Mouse (Mus musculus) liver, embryonic 12.5 days (tissue): ENCODE data around the gene Olfr710. TPM values are rescaled to one million over a fixed set of nuclear protein-coding genes. Genes with fewer than 3 reads are reported as not detected.
"Not testable (repeated sequence)": the region's sequence is repeated elsewhere in the genome, so short reads cannot be mapped to it uniquely, and the experiment has no call there.

Experiments used
- ATAC-seq: fragments of 200-750 bp; cut with Nextera tagmentation; 2 replicates; pipeline ENCODE4 v1.8.0; 2017; ENCODE audit warnings: moderate number of reproducible peaks, mild to moderate bottlenecking, moderate library complexity
- H3K27ac ChIP-seq: fragments of 300-500 bp; sonication (generic); 2 replicates; pipeline ENCODE4 v1.5.1; 2016; ENCODE audit warnings: mild to moderate bottlenecking
- H3K27me3 ChIP-seq: fragments of 300-500 bp; sonication (generic); replicated peaks from 2 replicates; pipeline ENCODE4 v1.6.1; 2016; ENCODE audit warnings: mild to moderate bottlenecking, moderate library complexity
- H3K36me3 ChIP-seq: fragments of 300-500 bp; sonication (generic); 2 replicates; pipeline ENCODE4 v1.6.1; 2016; ENCODE audit warnings: mild to moderate bottlenecking, moderate library complexity
- H3K4me1 ChIP-seq: fragments of 300-500 bp; sonication (generic); 2 replicates; pipeline ENCODE4 v1.6.1; 2016
- H3K4me2 ChIP-seq: fragments of 300-500 bp; sonication (generic); 2 replicates; pipeline ENCODE4 v1.6.1; 2016; ENCODE audit warnings: mild to moderate bottlenecking, moderate library complexity
- H3K4me3 ChIP-seq: fragments of 300-500 bp; sonication (generic); 2 replicates; pipeline ENCODE4 v1.5.1; 2016; ENCODE audit warnings: mild to moderate bottlenecking, moderate library complexity
- H3K9ac ChIP-seq: fragments of 300-500 bp; sonication (generic); 2 replicates; pipeline ENCODE4 v1.6.1; 2016; ENCODE audit warnings: mild to moderate bottlenecking, moderate library complexity
- H3K9me3 ChIP-seq: fragments of 300-500 bp; sonication (generic); replicated peaks from 2 replicates; pipeline ENCODE4 v1.6.1; 2016; ENCODE audit warnings: mild to moderate bottlenecking, moderate library complexity
- WGBS: fragments of 180-500 bp; shearing (Covaris S2); methylation state at CpG from one replicate; pipeline ENCODE4 v1.1.7; 2016; ENCODE audit not compliant: insufficient replicate concordance; 5-methylcytosine and 5-hydroxymethylcytosine counted together
- polyA plus RNA-seq: library from polyadenylated mRNA; unstranded; fragments of >200 nt; fragmentation: Nextera tagmentation; extraction: Ambion mirVana; gene quantifications from 2 replicates; pipeline ENCODE4 v1.2.1, GENCODE M21; 2016

Gene Olfr710
- not detected in 2 replicates for polyA plus RNA-seq

DNA sequence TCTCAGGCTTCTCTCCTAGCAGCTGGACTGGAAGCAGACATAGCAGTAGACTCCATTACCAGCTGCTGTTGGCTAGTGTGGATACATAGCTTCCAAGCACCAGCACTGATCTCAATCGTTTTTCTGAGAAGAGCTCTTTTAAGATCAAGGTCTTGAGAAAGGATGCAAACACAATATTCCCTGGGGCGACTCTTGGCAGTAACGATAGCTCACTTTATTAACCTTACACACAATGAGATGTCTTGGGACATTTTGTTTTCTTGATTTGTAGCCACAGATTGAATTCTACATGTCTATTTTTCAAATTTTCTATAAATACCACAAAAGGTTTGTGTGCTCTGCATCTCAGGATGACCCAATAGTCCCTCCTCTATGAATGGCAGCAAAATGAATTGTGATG lies at the start of gene Olfr710:
Gene Olfr710 (minus strand): TSS at position 101 of the 400 bp plus-strand sequence.
- Histone ChIP-seq H3K9me3 (no peaks in the 10 kb centered on the region), H3K27me3 (no peaks in the 10 kb centered on the region), H3K36me3 (no peaks in the 10 kb centered on the region), H3K4me3 (no peak within 1 kb of the TSS), H3K27ac (no peak within 1 kb of the TSS), H3K9ac (no peak within 1 kb of the TSS), H3K4me2 (no peak within 1 kb of the TSS), H3K4me1 (no peaks in the 10 kb centered on the region)
- WGBS, result 68% methylated on average over 3 of the region's 3 CpGs
- ATAC-seq, result no peak

DNA sequence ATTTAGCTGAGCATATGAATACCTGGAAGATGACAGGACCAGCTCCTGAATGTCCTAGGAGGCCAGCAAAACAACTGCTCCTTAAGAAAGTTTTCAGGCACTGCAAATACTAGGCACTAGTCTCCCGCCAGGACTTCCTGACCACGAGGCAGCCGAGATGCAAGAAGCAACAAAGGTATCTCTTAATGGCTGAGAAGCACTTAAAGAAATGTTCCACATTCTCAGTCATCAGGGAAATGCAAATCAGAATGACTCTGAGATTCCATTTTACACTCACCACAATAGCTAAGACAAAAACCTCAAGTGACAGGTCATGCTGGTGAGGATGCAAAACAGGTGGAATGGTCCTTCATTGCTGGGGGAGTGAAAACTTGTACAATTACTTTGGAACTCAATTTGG lies 37.1 kb upstream of the Olfr710 start:
- Histone ChIP-seq H3K9me3 (no peaks in the 10 kb centered on the region), H3K4me2 (no peak overlapping the region), H3K27ac (no peak overlapping the region), H3K9ac (no peak overlapping the region), H3K36me3 (no peaks in the 10 kb centered on the region), H3K4me3 (no peak overlapping the region), H3K4me1 (no peaks in the 10 kb centered on the region), H3K27me3 (no peaks in the 10 kb centered on the region)
- WGBS, result 82% methylated on average over 3 of the region's 3 CpGs
- no peak for ATAC-seq

DNA sequence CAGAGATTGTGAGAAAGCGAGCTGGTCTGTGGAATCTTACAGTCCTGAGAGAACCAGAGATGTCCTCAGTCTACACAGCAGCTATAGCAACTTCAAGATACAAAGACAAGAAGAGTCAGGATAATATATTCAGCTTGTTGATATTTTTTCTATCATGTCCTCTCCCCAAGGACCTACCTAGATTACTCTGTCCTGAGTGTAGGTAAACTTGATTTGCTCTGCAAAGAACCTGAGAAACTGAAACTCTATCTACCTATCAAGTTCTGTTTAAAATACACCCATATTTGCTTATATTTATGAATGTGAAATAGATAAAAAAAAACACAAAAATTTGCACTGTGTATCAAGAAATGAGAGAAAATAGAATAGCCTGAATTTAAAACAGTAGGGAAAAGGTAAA lies 27.2 kb upstream of the Olfr710 start, which contains the start of gene Olfr711:
Gene Olfr711 (minus strand): TSS at position 101 of the 400 bp plus-strand sequence.
- H3K4me2 ChIP-seq, result no peak within 1 kb of the TSS
- H3K9ac ChIP-seq, result no peak within 1 kb of the TSS
- H3K27ac ChIP-seq, result no peak within 1 kb of the TSS
- H3K4me1 ChIP-seq, result no peaks in the 10 kb centered on the region
- H3K36me3 ChIP-seq, result no peaks in the 10 kb centered on the region
- ATAC-seq, result no peak
- 31% methylated on average over 1 of the region's 1 CpGs for WGBS
- no peaks in the 10 kb centered on the region for H3K27me3 ChIP-seq
- H3K4me3 ChIP-seq, result no peak within 1 kb of the TSS
- no peaks in the 10 kb centered on the region for H3K9me3 ChIP-seq

DNA sequence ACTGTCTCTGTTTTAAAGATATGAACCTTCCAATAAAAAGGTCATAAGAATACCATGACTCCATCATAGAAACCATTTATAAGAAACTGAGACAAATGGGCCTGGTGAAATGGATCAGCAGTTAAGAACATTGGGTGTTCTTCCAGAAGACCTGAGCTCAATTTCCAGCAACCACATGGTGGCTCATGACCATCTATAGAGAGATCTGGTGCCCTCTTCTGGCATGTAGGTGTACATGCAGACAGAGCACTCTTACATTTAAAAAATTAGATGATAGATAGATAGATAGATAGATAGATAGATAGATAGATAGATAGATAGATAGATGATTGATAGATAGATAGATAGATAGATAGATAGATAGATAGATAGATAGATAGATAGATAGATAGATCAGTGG lies 19.4 kb upstream of the Olfr710 start:
- H3K27ac ChIP-seq, result not testable (repeated sequence)

DNA sequence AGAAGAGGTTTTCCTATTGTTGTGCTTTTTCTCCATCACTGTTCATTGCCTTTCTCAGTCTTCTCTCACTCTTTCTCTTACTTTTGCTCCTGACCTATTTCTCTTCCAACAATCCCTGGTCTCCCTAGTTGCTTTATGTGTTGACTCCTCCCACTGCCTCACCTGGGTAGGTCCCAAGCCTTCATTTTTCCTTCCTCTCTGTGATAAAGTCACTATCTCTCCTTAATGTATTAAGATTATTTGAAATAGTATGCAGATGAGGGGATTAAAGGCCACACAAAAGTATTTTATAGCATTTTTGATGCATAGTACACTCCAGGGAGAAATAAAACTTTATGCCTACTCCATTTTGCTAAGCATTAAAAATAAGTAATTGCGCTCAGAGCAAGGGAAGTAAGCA lies 15.7 kb upstream of the Olfr710 start, which contains the start of gene Olfr6:
Gene Olfr6 (minus strand): TSS at position 101 of the 400 bp plus-strand sequence.
- H3K27me3 ChIP-seq, result no peaks in the 10 kb centered on the region
- H3K9ac ChIP-seq, result no peak within 1 kb of the TSS
- no peaks in the 10 kb centered on the region for H3K36me3 ChIP-seq
- no peak within 1 kb of the TSS for H3K27ac ChIP-seq
- H3K4me2 ChIP-seq, result no peak within 1 kb of the TSS
- H3K4me1 ChIP-seq, result no peaks in the 10 kb centered on the region
- no peaks in the 10 kb centered on the region for H3K9me3 ChIP-seq
- no peak for ATAC-seq
- H3K4me3 ChIP-seq, result no peak within 1 kb of the TSS
- 57% methylated on average over 1 of the region's 1 CpGs for WGBS

More for the DNA sequence above, 19.4 kb upstream of the Olfr710 start:
- H3K9ac ChIP-seq, H3K4me1 ChIP-seq, H3K36me3 ChIP-seq, H3K27me3 ChIP-seq, H3K9me3 ChIP-seq, H3K4me3 ChIP-seq, H3K4me2 ChIP-seq, ATAC-seq: not testable (repeated sequence)

DNA sequence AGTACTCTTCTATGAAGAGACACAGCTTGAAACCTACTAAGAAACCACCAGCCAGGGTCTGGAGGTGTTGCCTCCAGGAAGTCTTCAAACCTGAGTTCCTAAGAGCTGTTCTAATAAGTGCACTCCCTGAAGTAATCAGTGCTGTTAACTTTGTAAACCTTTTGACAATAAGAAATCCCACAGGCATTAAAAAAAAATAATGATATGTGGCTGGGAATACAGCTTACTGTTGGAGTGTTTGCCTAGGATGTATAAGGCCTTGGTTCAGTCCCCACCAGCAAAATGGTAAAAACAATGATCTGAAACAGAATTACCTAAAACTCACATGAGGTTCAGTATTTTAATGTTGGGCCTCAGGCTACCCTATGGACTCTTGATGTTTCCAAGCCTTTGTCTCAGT lies 16.0 kb downstream of the Olfr710 start, which contains the start of gene Olfr709-ps1:
Gene Olfr709-ps1 (minus strand): TSS at position 101 of the 400 bp plus-strand sequence.
- no peak for ATAC-seq
- no peak within 1 kb of the TSS for H3K9ac ChIP-seq
- H3K4me3 ChIP-seq, result no peak within 1 kb of the TSS
- H3K4me2 ChIP-seq, result no peak within 1 kb of the TSS
- H3K27ac ChIP-seq, result no peak within 1 kb of the TSS
- H3K9me3 ChIP-seq, result no peaks in the 10 kb centered on the region
- no peaks in the 10 kb centered on the region for H3K4me1 ChIP-seq
- no peaks in the 10 kb centered on the region for H3K27me3 ChIP-seq
- H3K36me3 ChIP-seq, result no peaks in the 10 kb centered on the region

DNA sequence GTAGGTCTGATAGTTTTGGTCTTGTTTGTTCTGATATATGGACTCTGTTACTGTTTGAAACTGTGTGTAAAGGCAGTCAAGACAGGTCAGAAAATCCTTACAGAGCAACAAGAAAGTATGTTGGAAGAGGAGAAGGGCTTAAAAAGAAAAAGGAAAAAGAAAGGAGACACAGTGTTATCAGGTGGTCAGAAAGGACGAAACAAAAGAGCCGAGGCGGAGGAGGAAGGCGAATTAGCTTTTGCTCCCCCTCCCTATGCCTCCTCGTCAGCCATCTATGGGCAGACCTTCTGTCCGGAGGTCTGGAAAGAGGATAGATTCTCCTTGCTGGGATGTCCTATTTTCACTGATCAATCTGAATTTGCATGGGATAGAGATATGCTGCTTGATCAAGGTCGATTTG lies 27.2 kb downstream of the Olfr710 start:
- not testable (repeated sequence) for H3K9ac ChIP-seq, H3K27ac ChIP-seq, ATAC-seq, H3K36me3 ChIP-seq, H3K9me3 ChIP-seq, H3K27me3 ChIP-seq, H3K4me1 ChIP-seq, H3K4me3 ChIP-seq, H3K4me2 ChIP-seq
- whole genome bisulfite sequencing, result 81% methylated on average over 7 of the region's 7 CpGs

DNA sequence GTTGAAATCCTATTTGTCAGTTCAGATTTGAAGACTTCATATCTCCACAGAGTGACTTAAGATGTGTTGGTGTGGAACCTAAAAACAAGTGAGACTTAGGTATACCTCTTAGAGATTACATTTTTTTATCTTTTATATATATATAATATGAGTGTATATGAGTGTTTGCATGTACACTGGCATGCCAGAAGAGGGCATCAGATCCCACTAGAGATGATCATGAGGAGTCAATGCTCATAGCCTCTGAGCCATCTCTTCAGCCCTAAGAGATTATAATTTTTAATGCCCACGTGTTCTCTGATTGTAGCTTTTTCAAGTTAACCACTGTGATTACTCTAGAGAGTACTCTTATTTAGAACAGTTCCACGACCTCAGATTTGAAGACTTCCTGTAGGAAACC lies 40.4 kb downstream of the Olfr710 start, which contains the start of gene Olfr1532-ps1:
Gene Olfr1532-ps1 (plus strand): TSS at position 326 of the 400 bp plus-strand sequence.
- no peak within 1 kb of the TSS for H3K9ac ChIP-seq
- H3K9me3 ChIP-seq, result no peaks in the 10 kb centered on the region
- no peak within 1 kb of the TSS for H3K27ac ChIP-seq
- no peak within 1 kb of the TSS for H3K4me3 ChIP-seq
- WGBS, result 36% methylated on average over 2 of the region's 2 CpGs
- no peak within 1 kb of the TSS for H3K4me2 ChIP-seq
- ATAC-seq, result no peak
- no peaks in the 10 kb centered on the region for H3K4me1 ChIP-seq
- no peaks in the 10 kb centered on the region for H3K27me3 ChIP-seq
- no peaks in the 10 kb centered on the region for H3K36me3 ChIP-seq

DNA sequence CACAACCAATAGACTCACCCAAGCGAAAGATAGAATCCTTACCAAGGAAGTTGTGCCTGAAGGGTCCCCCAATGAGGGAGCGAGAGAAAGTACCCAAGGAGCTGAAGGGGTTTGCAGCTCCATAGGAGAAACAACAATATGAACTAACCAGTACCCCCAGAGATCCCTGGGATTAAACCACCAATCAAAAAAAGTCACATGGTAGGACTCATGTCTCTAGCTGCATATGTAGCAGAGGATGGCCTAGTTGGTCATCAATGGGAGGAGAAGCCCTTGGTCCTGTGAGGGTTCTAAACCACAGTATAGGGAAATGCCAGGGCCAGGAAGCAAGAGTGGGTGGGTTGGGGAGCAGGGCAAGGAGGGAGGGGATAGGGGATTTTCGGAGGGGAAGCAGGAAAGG lies 47.0 kb downstream of the Olfr710 start, which contains the start of gene Olfr707:
Gene Olfr707 (minus strand): TSS at position 101 of the 400 bp plus-strand sequence.
- not testable (repeated sequence) for H3K36me3 ChIP-seq, ATAC-seq, H3K4me2 ChIP-seq, H3K27ac ChIP-seq, H3K4me3 ChIP-seq, H3K27me3 ChIP-seq, H3K4me1 ChIP-seq, H3K9me3 ChIP-seq, H3K9ac ChIP-seq
- 61% methylated on average over 3 of the region's 3 CpGs for WGBS

Other genes with a start within 250 kb of the Olfr710 start
- gene Olfr695, start 231.9 kb downstream of the Olfr710 start, polyA plus RNA-seq, result not detected in 2 replicates
- gene Olfr697, start 205.9 kb downstream of the Olfr710 start, polyA plus RNA-seq, result not detected in 2 replicates
- gene Olfr698, start 192.9 kb downstream of the Olfr710 start, polyA plus RNA-seq, result not detected in 2 replicates
- gene Olfr699, start 155.1 kb downstream of the Olfr710 start, polyA plus RNA-seq, result not detected in 2 replicates
- gene Olfr700, start 139.5 kb downstream of the Olfr710 start, polyA plus RNA-seq, result not detected in 2 replicates
- gene Olfr701, start 134.2 kb downstream of the Olfr710 start, polyA plus RNA-seq, result 0.02 TPM in 1 of 2 replicates, not detected in the other
- gene Olfr702, start 114.4 kb downstream of the Olfr710 start, polyA plus RNA-seq, result not detected in 2 replicates
- gene Olfr703, start 105.0 kb downstream of the Olfr710 start, polyA plus RNA-seq, result not detected in 2 replicates
- not detected in 2 replicates for gene Olfr704, start 85.1 kb downstream of the Olfr710 start, polyA plus RNA-seq
- not detected in 2 replicates for gene Olfr705, start 71.4 kb downstream of the Olfr710 start, polyA plus RNA-seq
- gene Olfr706, start 60.1 kb downstream of the Olfr710 start, polyA plus RNA-seq, result not detected in 2 replicates
- not detected in 2 replicates for gene Olfr707, start 47.1 kb downstream of the Olfr710 start, polyA plus RNA-seq
- not detected in 2 replicates for gene Olfr1532-ps1, start 40.3 kb downstream of the Olfr710 start, polyA plus RNA-seq
- not detected in 2 replicates for gene Olfr709-ps1, start 16.1 kb downstream of the Olfr710 start, polyA plus RNA-seq
- not detected in 2 replicates for gene Olfr6, start 15.6 kb upstream of the Olfr710 start, polyA plus RNA-seq
- not detected in 2 replicates for gene Olfr711, start 27.1 kb upstream of the Olfr710 start, polyA plus RNA-seq
- gene Olfr2, start 57.8 kb upstream of the Olfr710 start, polyA plus RNA-seq, result not detected in 2 replicates
- gene Olfr713, start 82.9 kb upstream of the Olfr710 start, polyA plus RNA-seq, result not detected in 2 replicates
- not detected in 2 replicates for gene Olfr714, start 122.7 kb upstream of the Olfr710 start, polyA plus RNA-seq
- gene Olfr17, start 144.9 kb upstream of the Olfr710 start, polyA plus RNA-seq, result not detected in 2 replicates
- gene Olfr715b, start 162.1 kb upstream of the Olfr710 start, polyA plus RNA-seq, result not detected in 2 replicates
- gene Olfr715, start 182.8 kb upstream of the Olfr710 start, polyA plus RNA-seq, result not detected in 2 replicates
- not detected in 2 replicates for gene Olfr716, start 190.0 kb upstream of the Olfr710 start, polyA plus RNA-seq
- not detected in 2 replicates for gene Nlrp14, start 218.7 kb upstream of the Olfr710 start, polyA plus RNA-seq